8 mouse cellular contexts compared by ENCODE assay signal in the genomic region with DNA sequence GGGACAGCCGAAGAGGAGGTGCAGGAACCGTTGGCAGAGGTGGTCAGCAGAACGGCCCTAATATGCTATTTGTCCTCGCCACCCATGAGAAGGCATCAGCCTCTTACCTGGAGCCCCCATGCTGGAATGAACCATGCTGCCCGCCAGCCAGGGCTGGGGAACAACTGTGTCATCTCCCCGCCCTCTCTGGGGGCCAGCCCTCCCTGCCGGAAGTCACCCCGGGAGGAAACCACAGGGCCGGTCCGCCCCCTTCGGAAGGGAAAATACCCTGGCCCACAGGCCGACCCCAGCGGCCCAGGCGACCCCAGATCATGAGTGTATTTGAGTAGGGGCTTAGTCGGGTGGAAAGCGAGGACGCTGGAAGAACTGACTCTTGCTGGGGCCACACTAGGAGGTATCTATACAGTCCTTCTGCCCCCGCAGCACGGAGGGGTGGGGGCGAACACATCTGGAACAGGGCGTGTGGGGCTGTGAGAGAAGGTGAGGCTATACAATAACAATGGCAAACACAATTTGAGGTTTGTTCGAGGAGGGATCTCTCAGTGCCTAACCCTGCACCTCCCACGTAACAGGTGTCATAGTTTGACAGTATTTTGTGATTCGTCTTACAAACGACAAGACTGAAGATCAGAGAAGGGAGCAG. TPM values are rescaled to one million over a fixed set of nuclear protein-coding genes. Genes with fewer than 3 reads are reported as not detected.
DNase-seq lines count a peak whose midpoint lies in the region; ATAC-seq and TF ChIP-seq lines count a peak whose summit lies in the region.

No protein-coding gene starts in this region.

- H3K9me3 ChIP-seq in forebrain, embryonic 13.5 days (replicated peaks) = no peaks in the 10 kb centered on the region; the same call in 1 of the 2 replicates
- H3K9me3 ChIP-seq in intestine, postnatal 0 days (ENCODE audit: control insufficient read depth) = no peaks in the 10 kb centered on the region
- H3K9me3 ChIP-seq in midbrain, embryonic 13.5 days = no peaks in the 10 kb centered on the region

- 7% methylated on average over 25 of the region's 25 CpGs for WGBS in forebrain, embryonic 13.5 days
- 11% methylated on average over 25 of the region's 25 CpGs for WGBS in intestine, postnatal 0 days
- 8% methylated on average over 25 of the region's 25 CpGs for WGBS in midbrain, embryonic 13.5 days

- no peak overlapping the region for H3K27ac ChIP-seq in gastrocnemius, adult 2 months
- no peak overlapping the region for H3K27ac ChIP-seq in forebrain, embryonic 13.5 days
- no peak overlapping the region for H3K27ac ChIP-seq in intestine, postnatal 0 days (ENCODE audit: low read depth, low read length)
- H3K27ac ChIP-seq in midbrain, embryonic 13.5 days = no peak overlapping the region

- no peak overlapping the region for H3K4me2 ChIP-seq in forebrain, embryonic 13.5 days
- H3K4me2 ChIP-seq in intestine, postnatal 0 days (replicated peaks; ENCODE audit: low read depth) = peak overlapping the region; percentile 37; the same call in 1 of the 2 replicates
- peak overlapping the region; percentile 56 for H3K4me2 ChIP-seq in midbrain, embryonic 13.5 days (replicated peaks)

- peak; percentile 16; the same call in 1 of the 2 replicates for ATAC-seq in forebrain, embryonic 13.5 days
- no peak for ATAC-seq in intestine, postnatal 0 days
- peak; percentile 21; the same call in 1 of the 2 replicates for ATAC-seq in midbrain, embryonic 13.5 days

- H3K4me1 ChIP-seq in forebrain, embryonic 13.5 days = peaks cover 19% of the 10 kb centered on the region
- no peaks in the 10 kb centered on the region for H3K4me1 ChIP-seq in intestine, postnatal 0 days (replicated peaks; ENCODE audit: control insufficient read depth, insufficient read depth, low read length)
- H3K4me1 ChIP-seq in midbrain, embryonic 13.5 days (replicated peaks) = peaks cover 36% of the 10 kb centered on the region

- 0 out of 2 replicates have a peak, but pooled peaks cover 4% of the 10 kb centered on the region for H3K36me3 ChIP-seq in forebrain, embryonic 13.5 days (ENCODE audit: poor library complexity, severe bottlenecking)
- H3K36me3 ChIP-seq in intestine, postnatal 0 days (ENCODE audit: control insufficient read depth, insufficient read depth) = no peaks in the 10 kb centered on the region
- H3K36me3 ChIP-seq in midbrain, embryonic 13.5 days = no peaks in the 10 kb centered on the region; the same call in 1 of the 2 replicates

- TF ChIP-seq CTCF in gastrocnemius, adult 2 months (IDR thresholded peaks at IDR 0.05) = no peak
- TF ChIP-seq CTCF in intestine, postnatal 0 days (IDR thresholded peaks at IDR 0.05; ENCODE audit: low read depth) = no peak

- intact Hi-C loops in gastrocnemius, adult 2 months (cut with DNase I) = loop anchor here (10.0 kb wide), 2 partner anchors 202 to 272 kb away; no protein-coding TSS in a partner anchor
- intact Hi-C loops in gastrocnemius, postnatal 14 days (cut with DNase I; ENCODE audit: low total_unique reads) = loop anchor here (2.0 to 10.0 kb wide), 2 partner anchors 48 to 182 kb away; a partner anchor contains a TSS

- peaks cover 48% of the 10 kb centered on the region for H3K27me3 ChIP-seq in forebrain, embryonic 13.5 days
- peaks cover 29% of the 10 kb centered on the region for H3K27me3 ChIP-seq in intestine, postnatal 0 days (replicated peaks; ENCODE audit: control insufficient read depth, insufficient read depth, low read length)
- H3K27me3 ChIP-seq in midbrain, embryonic 13.5 days = peaks cover 25% of the 10 kb centered on the region

- no peak overlapping the region for H3K9ac ChIP-seq in forebrain, embryonic 13.5 days
- no peak overlapping the region for H3K9ac ChIP-seq in intestine, postnatal 0 days (ENCODE audit: low read depth, low read length)
- peak overlapping the region; percentile 42; the same call in 1 of the 2 replicates for H3K9ac ChIP-seq in midbrain, embryonic 13.5 days (replicated peaks)

- peak overlapping the region; percentile 40 for H3K4me3 ChIP-seq in gastrocnemius, adult 2 months
- no peak overlapping the region for H3K4me3 ChIP-seq in forebrain, embryonic 13.5 days
- 0 out of 2 replicates have a peak overlapping the region, but pooled peaks have one; percentile 5 for H3K4me3 ChIP-seq in intestine, postnatal 0 days (ENCODE audit: low read depth, low read length)
- no peak overlapping the region for H3K4me3 ChIP-seq in midbrain, embryonic 13.5 days (replicated peaks)

- DNase-seq in gastrocnemius, adult 2 months = no peak
- no peak for DNase-seq in gastrocnemius, postnatal 14 days
- peak; percentile 83 to 85 for DNase-seq in thymus, postnatal 36 days
- no peak for DNase-seq in cerebellum, postnatal 14 days
- no peak for DNase-seq in right cerebral cortex, adult 18-20 months

RNA-seq across cellular contexts. Expression of a gene that starts 47.1 kb away (rescaled TPM):
- total RNA-seq in gastrocnemius, adult 2 months (2021) = under 1 TPM; 0.08 to 0.13 TPM
- total RNA-seq in gastrocnemius, postnatal 14 days (2021) = under 1 TPM; 0.13 to 0.35 TPM
- polyA plus RNA-seq in forebrain, embryonic 13.5 days (2015; fragmentation: Nextera tagmentation; extraction: Ambion mirVana) = 21.9 and 22.2 TPM in 2 replicates
- polyA plus RNA-seq in intestine, postnatal 0 days (2015; fragmentation: Nextera tagmentation; extraction: Ambion mirVana) = 0.53 and 0.72 TPM in 2 replicates
- 56.2 and 62.0 TPM in 2 replicates for polyA plus RNA-seq in midbrain, embryonic 13.5 days (2015; fragmentation: Nextera tagmentation; extraction: Ambion mirVana)

Comparison
In these comparisons a context has a peak if more than half of its experiments do, and no peak if none do; other contexts are left out.
1. DNase-seq: peak in thymus, postnatal 36 days (2 of 2); none in gastrocnemius, adult 2 months (single experiment), gastrocnemius, postnatal 14 days (single experiment), cerebellum, postnatal 14 days (0 of 2) and right cerebral cortex, adult 18-20 months (single experiment).
2. H3K4me3 ChIP-seq: peak in gastrocnemius, adult 2 months (single experiment) and intestine, postnatal 0 days (single experiment); none in forebrain, embryonic 13.5 days (single experiment) and midbrain, embryonic 13.5 days (single experiment).
3. RNA of a gene that starts 47.1 kb away (polyA plus RNA-seq): 56.2 to 62.0 TPM in midbrain, embryonic 13.5 days and 21.9 to 22.2 TPM in forebrain, embryonic 13.5 days; 0.53 to 0.72 TPM in intestine, postnatal 0 days; every median in the first group is over 10 times any median in the second.